Mouse (Mus musculus): Measurements from ENCODE around the gene Zfand2b. TPM values are rescaled to one million over a fixed set of nuclear protein-coding genes. Genes with fewer than 3 reads are reported as not detected.

Zfand2b gene
- polyA plus RNA-seq, 1 experiment: 7.1 TPM

DNA sequence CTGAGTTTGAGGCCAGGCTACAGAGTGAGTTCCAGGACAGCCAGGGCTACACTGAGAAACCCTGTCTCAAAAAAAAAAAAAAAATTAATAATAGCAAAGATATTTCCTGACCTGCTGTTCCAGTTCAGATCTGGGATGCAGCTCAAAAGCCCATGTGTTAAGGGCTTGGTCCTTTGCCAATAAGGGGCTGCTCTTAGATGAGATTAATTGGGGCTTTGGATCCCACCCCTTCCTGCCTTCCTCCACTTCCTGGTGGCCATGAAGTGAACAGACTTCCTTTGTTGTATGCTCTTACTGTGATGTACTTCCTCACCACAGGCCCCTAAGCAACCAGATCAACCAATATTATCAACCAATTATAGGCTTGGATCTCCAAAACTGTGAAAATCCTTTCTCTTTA lies 18.7 kb downstream of the Zfand2b start:
- H3K27me3 ChIP-seq (ENCODE audit: control insufficient read depth, insufficient read depth, low read length): no peaks in the 10 kb centered on the region
- H3K36me3 ChIP-seq (ENCODE audit: control insufficient read depth, insufficient read depth, low read length): peaks cover 3% of the 10 kb centered on the region

GRCm38 (mm10) chr1:75187914-75188483 lies 19.6 kb downstream of the Zfand2b start:
- Histone ChIP-seq H3K4me1 (ENCODE audit: control insufficient read depth, insufficient read depth, low read length) (peaks cover 12% of the 10 kb centered on the region), H3K36me3 (ENCODE audit: control insufficient read depth, insufficient read depth, low read length) (peaks cover 3% of the 10 kb centered on the region), H3K4me3 (ENCODE audit: control insufficient read depth, low read depth, low read length) (no peak overlapping the region), H3K27me3 (ENCODE audit: control insufficient read depth, insufficient read depth, low read length) (no peaks in the 10 kb centered on the region), H3K27ac (ENCODE audit: control insufficient read depth, insufficient read depth, low read depth, low read length) (no peak overlapping the region)
- TF ChIP-seq CTCF (IDR thresholded peaks at IDR 0.05; ENCODE audit: control insufficient read depth, insufficient read depth, insufficient replicate concordance, low read depth, low read length) (no peak), POLR2A (IDR thresholded peaks at IDR 0.05; ENCODE audit: control insufficient read depth, low read depth, low read length) (no peak)

More for the DNA sequence above, 18.7 kb downstream of the Zfand2b start:
- TF ChIP-seq CTCF (IDR thresholded peaks at IDR 0.05; ENCODE audit: control insufficient read depth, insufficient read depth, insufficient replicate concordance, low read depth, low read length) (no peak), POLR2A (IDR thresholded peaks at IDR 0.05; ENCODE audit: control insufficient read depth, low read depth, low read length) (no peak)
- Histone ChIP-seq H3K27ac (ENCODE audit: control insufficient read depth, insufficient read depth, low read depth, low read length) (no peak overlapping the region), H3K4me3 (ENCODE audit: control insufficient read depth, low read depth, low read length) (no peak overlapping the region), H3K4me1 (ENCODE audit: control insufficient read depth, insufficient read depth, low read length) (peaks cover 9% of the 10 kb centered on the region)

DNA sequence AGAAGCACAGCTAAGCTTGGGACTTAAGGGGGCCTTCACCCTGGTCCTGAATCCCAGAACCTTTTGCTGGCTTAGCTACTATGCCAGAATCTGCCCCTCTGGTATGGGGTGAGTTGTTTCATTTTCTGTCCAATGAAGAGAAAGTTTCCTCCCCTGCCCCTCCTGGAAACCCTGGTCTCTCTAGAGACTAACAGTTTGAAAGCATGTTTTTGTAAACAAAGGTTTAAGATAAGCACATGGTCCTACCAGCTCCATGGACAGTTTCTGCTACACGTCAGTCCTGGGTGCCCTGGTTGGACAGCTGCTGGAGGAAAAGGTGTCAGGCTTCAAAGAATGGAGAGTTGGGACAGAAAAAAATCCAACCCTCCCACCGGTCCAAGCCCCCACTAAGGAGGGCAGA lies 22.1 kb downstream of the Zfand2b start:
- Histone ChIP-seq H3K27ac (ENCODE audit: control insufficient read depth, insufficient read depth, low read depth, low read length) (no peak overlapping the region), H3K4me1 (ENCODE audit: control insufficient read depth, insufficient read depth, low read length) (peaks cover 12% of the 10 kb centered on the region), H3K4me3 (ENCODE audit: control insufficient read depth, low read depth, low read length) (peak overlapping the region; percentile 88), H3K27me3 (ENCODE audit: control insufficient read depth, insufficient read depth, low read length) (no peaks in the 10 kb centered on the region), H3K36me3 (ENCODE audit: control insufficient read depth, insufficient read depth, low read length) (peaks cover 3% of the 10 kb centered on the region)
- TF ChIP-seq CTCF (IDR thresholded peaks at IDR 0.05; ENCODE audit: control insufficient read depth, insufficient read depth, insufficient replicate concordance, low read depth, low read length) (no peak), POLR2A (IDR thresholded peaks at IDR 0.05; ENCODE audit: control insufficient read depth, low read depth, low read length) (no peak)

GRCm38 (mm10) chr1:75191258-75191621 lies 22.8 kb downstream of the Zfand2b start:
- no peaks in the 10 kb centered on the region for H3K27me3 ChIP-seq (ENCODE audit: control insufficient read depth, insufficient read depth, low read length)
- peak overlapping the region; percentile 73 for H3K27ac ChIP-seq (ENCODE audit: control insufficient read depth, insufficient read depth, low read depth, low read length)
- peaks cover 3% of the 10 kb centered on the region; the same call in 1 of the 2 replicates for H3K36me3 ChIP-seq (ENCODE audit: control insufficient read depth, insufficient read depth, low read length)
- H3K4me1 ChIP-seq (ENCODE audit: control insufficient read depth, insufficient read depth, low read length): peaks cover 12% of the 10 kb centered on the region
- H3K4me3 ChIP-seq (ENCODE audit: control insufficient read depth, low read depth, low read length): peak overlapping the region; percentile 88
- TF ChIP-seq CTCF (IDR thresholded peaks at IDR 0.05; ENCODE audit: control insufficient read depth, insufficient read depth, insufficient replicate concordance, low read depth, low read length) (no peak), POLR2A (IDR thresholded peaks at IDR 0.05; ENCODE audit: control insufficient read depth, low read depth, low read length) (no peak)

DNA sequence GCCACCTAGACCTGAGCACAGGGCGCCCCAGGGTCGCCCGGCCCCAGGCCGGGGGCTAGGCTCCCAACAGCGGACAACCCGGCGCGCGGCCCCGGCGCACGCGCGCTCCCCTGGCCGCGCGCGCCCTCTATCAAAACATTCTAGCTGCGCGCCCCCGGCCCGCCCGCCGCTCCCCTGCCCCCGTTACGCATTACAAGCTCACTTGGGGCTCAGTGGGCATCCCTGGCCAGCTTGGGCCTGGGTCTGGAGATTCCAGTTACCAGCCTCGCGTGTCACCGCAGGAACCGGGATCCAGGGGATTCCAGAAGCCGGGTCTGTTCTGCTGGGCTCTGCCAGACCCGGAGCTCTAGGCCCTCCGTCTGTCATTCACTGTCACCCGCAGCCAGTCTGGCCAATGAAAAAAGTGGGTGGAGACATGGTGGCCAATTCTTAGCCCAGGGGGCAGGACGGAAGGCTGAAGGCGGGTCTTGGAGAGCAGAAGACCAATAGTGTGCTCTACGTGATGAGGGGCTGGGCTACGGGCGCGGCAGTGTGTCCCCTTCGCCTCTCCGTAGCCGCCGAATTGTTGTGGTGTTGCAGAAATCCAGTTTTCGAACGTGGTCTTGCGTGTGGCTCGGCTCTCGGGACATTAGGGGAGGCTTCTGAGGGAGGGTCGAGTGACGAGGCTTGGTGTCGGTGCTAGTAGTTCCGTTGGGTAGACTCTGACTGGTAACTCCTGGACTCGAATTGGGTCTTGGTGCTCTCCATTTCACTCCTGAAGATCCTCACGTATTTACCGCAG lies 23.4 kb downstream of the Zfand2b start, which contains the start of the genes Ankzf1 and Atg9a:
Ankzf1 (plus strand) TSS at position 530 of the 781 bp plus-strand sequence.
Atg9a (minus strand) TSS at position 575 of the 781 bp plus-strand sequence.
- Histone ChIP-seq H3K4me3 (ENCODE audit: control insufficient read depth, low read depth, low read length) (peak within 1 kb of the TSS; percentile 88), H3K4me1 (ENCODE audit: control insufficient read depth, insufficient read depth, low read length) (peaks cover 12% of the 10 kb centered on the region), H3K27me3 (ENCODE audit: control insufficient read depth, insufficient read depth, low read length) (no peaks in the 10 kb centered on the region), H3K36me3 (ENCODE audit: control insufficient read depth, insufficient read depth, low read length) (peaks cover 3% of the 10 kb centered on the region; the same call in 1 of the 2 replicates), H3K27ac (ENCODE audit: control insufficient read depth, insufficient read depth, low read depth, low read length) (peak within 1 kb of the TSS; percentile 82)
- TF ChIP-seq CTCF (IDR thresholded peaks at IDR 0.05; ENCODE audit: control insufficient read depth, insufficient read depth, insufficient replicate concordance, low read depth, low read length): no peak
- TF ChIP-seq POLR2A (IDR thresholded peaks at IDR 0.05; ENCODE audit: control insufficient read depth, low read depth, low read length): peak; percentile 63; the same call in 1 of the 2 replicates

GRCm38 (mm10) chr1:75192452-75192851 lies 24.0 kb downstream of the Zfand2b start:
- Histone ChIP-seq H3K27me3 (ENCODE audit: control insufficient read depth, insufficient read depth, low read length) (no peaks in the 10 kb centered on the region), H3K27ac (ENCODE audit: control insufficient read depth, insufficient read depth, low read depth, low read length) (peak overlapping the region; percentile 82), H3K4me3 (ENCODE audit: control insufficient read depth, low read depth, low read length) (peak overlapping the region; percentile 88), H3K36me3 (ENCODE audit: control insufficient read depth, insufficient read depth, low read length) (peaks cover 1% of the 10 kb centered on the region; the same call in 1 of the 2 replicates), H3K4me1 (ENCODE audit: control insufficient read depth, insufficient read depth, low read length) (peaks cover 12% of the 10 kb centered on the region)
- TF ChIP-seq CTCF (IDR thresholded peaks at IDR 0.05; ENCODE audit: control insufficient read depth, insufficient read depth, insufficient replicate concordance, low read depth, low read length): no peak
- TF ChIP-seq POLR2A (IDR thresholded peaks at IDR 0.05; ENCODE audit: control insufficient read depth, low read depth, low read length): no peak

GRCm38 (mm10) chr1:75201236-75201635 lies 32.8 kb downstream of the Zfand2b start:
- Histone ChIP-seq H3K36me3 (ENCODE audit: control insufficient read depth, insufficient read depth, low read length) (no peaks in the 10 kb centered on the region), H3K27ac (ENCODE audit: control insufficient read depth, insufficient read depth, low read depth, low read length) (no peak overlapping the region), H3K27me3 (ENCODE audit: control insufficient read depth, insufficient read depth, low read length) (no peaks in the 10 kb centered on the region), H3K4me3 (ENCODE audit: control insufficient read depth, low read depth, low read length) (no peak overlapping the region), H3K4me1 (ENCODE audit: control insufficient read depth, insufficient read depth, low read length) (no peaks in the 10 kb centered on the region)
- TF ChIP-seq CTCF (IDR thresholded peaks at IDR 0.05; ENCODE audit: control insufficient read depth, insufficient read depth, insufficient replicate concordance, low read depth, low read length): no peak
- TF ChIP-seq POLR2A (IDR thresholded peaks at IDR 0.05; ENCODE audit: control insufficient read depth, low read depth, low read length): no peak

Data from testis, adult 2 months (tissue).